In genomic region chr10:82858691-82859532, GRCm38 (mm10) we compare ENCODE assay signal across 8 mouse cellular contexts. TPM values are rescaled to one million over a fixed set of nuclear protein-coding genes. Genes with fewer than 3 reads are reported as not detected.
DNase-seq lines count a peak whose midpoint lies in the region; ATAC-seq lines count a peak whose summit lies in the region.

No protein-coding gene starts in this region.

- H3K36me3 ChIP-seq in hindbrain, embryonic 13.5 days: peaks cover 5% of the 10 kb centered on the region

- ATAC-seq in hindbrain, embryonic 13.5 days (ENCODE audit: low FRiP score): peak; percentile 87

- WGBS in hindbrain, embryonic 13.5 days: under 1% methylated on average over 49 of the region's 49 CpGs

- H3K4me2 ChIP-seq in hindbrain, embryonic 13.5 days: peak overlapping the region; percentile 65

- no peaks in the 10 kb centered on the region for H3K9me3 ChIP-seq in hindbrain, embryonic 13.5 days

- peak overlapping the region; percentile 96 for H3K9ac ChIP-seq in hindbrain, embryonic 13.5 days

- H3K27ac ChIP-seq in hindbrain, embryonic 13.5 days: peak overlapping the region; percentile 96

- H3K4me3 ChIP-seq in hindbrain, embryonic 13.5 days: peak overlapping the region; percentile 77

- H3K4me1 ChIP-seq in hindbrain, embryonic 13.5 days (replicated peaks): peaks cover 36% of the 10 kb centered on the region

- DNase-seq in NIH3T3 (ENCODE audit: low read depth): peak; percentile 92
- DNase-seq in cerebellum, postnatal 10 days: peak; percentile 92 to 94
- DNase-seq in frontal cortex, postnatal 10 days (ENCODE audit: low spot score in 2 of 2): peak; percentile 88
- DNase-seq in layer of hippocampus, postnatal 25 days (ENCODE audit: extremely low spot score in 1 of 2, low spot score in 1 of 2): peak; percentile 77 to 79
- peak; percentile 94 for DNase-seq in lung, postnatal 25 days (ENCODE audit: low spot score)
- DNase-seq in retina, embryonic 14.5 days (ENCODE audit: low spot score): peak; percentile 87
- peak; percentile 87 for DNase-seq in thymus, postnatal 4 days

- H3K27me3 ChIP-seq in hindbrain, embryonic 13.5 days: no peaks in the 10 kb centered on the region

RNA-seq across cellular contexts. Expression of gene Eid3, which starts 7.5 kb away (rescaled TPM):
- polyA plus RNA-seq in hindbrain, embryonic 13.5 days (2015; fragmentation: Nextera tagmentation; extraction: Ambion mirVana): 0.39 and 0.68 TPM in 2 replicates
- total RNA-seq in layer of hippocampus, postnatal 25 days (2021): 1 to 10 TPM; 1.3 to 2.3 TPM

RNA-seq across cellular contexts. Expression of gene Txnrd1, which starts 25.2 kb away (rescaled TPM):
- polyA plus RNA-seq in hindbrain, embryonic 13.5 days (2015; fragmentation: Nextera tagmentation; extraction: Ambion mirVana): 116 and 122 TPM in 2 replicates
- 10 to 100 TPM; 45.5 to 55.2 TPM for total RNA-seq in layer of hippocampus, postnatal 25 days (2021)

Comparison
In these comparisons a context has a peak if more than half of its experiments do, and no peak if none do; other contexts are left out.
1. Peak in every context shown above with its lines: DNase-seq, ATAC-seq, H3K4me3 ChIP-seq and H3K27ac ChIP-seq.